Mouse (Mus musculus): ENCODE measurements around the gene Fam107b. TPM values are rescaled to one million over a fixed set of nuclear protein-coding genes. Genes with fewer than 3 reads are reported as not detected.
A peak's percentile ranks its signal among the peaks of the same experiment; 100 is the strongest.

Fam107b gene
- polyA plus RNA-seq (2012; rRNA removed) (9.8 and 10.3 TPM in 2 replicates), polyA plus RNA-seq (2014; fragmentation: Nextera tagmentation; extraction: Ambion mirVana) (20.8 and 21.4 TPM in 2 replicates)

- TF ChIP-seq CTCF (IDR thresholded peaks at IDR 0.05; ENCODE audit: low read depth) (no peak), EP300 (IDR thresholded peaks at IDR 0.05; ENCODE audit: low read depth) (no peak)
- no peaks in the 10 kb centered on the region for H3K9me3 ChIP-seq (ENCODE audit: control insufficient read depth, low read length)
- WGBS (ENCODE audit: insufficient replicate concordance): 66% methylated on average over 12 of the region's 12 CpGs
- H3K9ac ChIP-seq (replicated peaks): no peak within 1 kb of the TSS
- no peaks in the 10 kb centered on the region for H3K4me1 ChIP-seq (replicated peaks; ENCODE audit: control insufficient read depth in 2 of 2, insufficient read depth in 2 of 2, low read length in 1 of 2)
- no peaks in the 10 kb centered on the region for H3K36me3 ChIP-seq (replicated peaks; ENCODE audit: control insufficient read depth, insufficient read depth, low read depth)
- no peak within 1 kb of the TSS for H3K4me2 ChIP-seq (ENCODE audit: low read depth)
- no peak within 1 kb of the TSS for H3K4me3 ChIP-seq (ENCODE audit: insufficient read depth in 1 of 2, low read depth in 2 of 2, low read length in 2 of 2)
- no peaks in the 10 kb centered on the region for H3K27me3 ChIP-seq (ENCODE audit: control insufficient read depth, insufficient read depth, low read length)
- no peak within 1 kb of the TSS for H3K27ac ChIP-seq
- DNase-seq (ENCODE audit: low read depth in 3 of 3, low spot score in 3 of 3) (no peak), ATAC-seq (ENCODE audit: insufficient read depth) (no peak)
Measured at GRCm38 (mm10) chr2:3570186-3570585, at the start of gene Fam107b. Fam107b (plus strand) TSS chr2:3570488.

- no peak for TF ChIP-seq CTCF (IDR thresholded peaks at IDR 0.05; ENCODE audit: low read depth)
- TF ChIP-seq EP300 (IDR thresholded peaks at IDR 0.05; ENCODE audit: low read depth): no peak
- Histone ChIP-seq H3K9ac (replicated peaks) (no peak overlapping the region), H3K36me3 (replicated peaks; ENCODE audit: control insufficient read depth, insufficient read depth, low read depth) (no peaks in the 10 kb centered on the region), H3K4me2 (ENCODE audit: low read depth) (no peak overlapping the region), H3K27ac (no peak overlapping the region), H3K4me1 (replicated peaks; ENCODE audit: control insufficient read depth in 2 of 2, insufficient read depth in 2 of 2, low read length in 1 of 2) (no peaks in the 10 kb centered on the region), H3K4me3 (ENCODE audit: insufficient read depth in 1 of 2, low read depth in 2 of 2, low read length in 2 of 2) (no peak overlapping the region), H3K9me3 (ENCODE audit: control insufficient read depth, low read length) (no peaks in the 10 kb centered on the region), H3K27me3 (ENCODE audit: control insufficient read depth, insufficient read depth, low read length) (no peaks in the 10 kb centered on the region)
- 41% methylated on average over 4 of the region's 4 CpGs for WGBS (ENCODE audit: insufficient replicate concordance)
- no peak for ATAC-seq (ENCODE audit: insufficient read depth)
- no peak for DNase-seq (ENCODE audit: low read depth in 3 of 3, low spot score in 3 of 3)
Measured at GRCm38 (mm10) chr2:3522558-3522957, 47.7 kb upstream of the Fam107b start.

GRCm38 (mm10) chr2:3526288-3526687, 44.0 kb upstream of the Fam107b start:
- DNase-seq (ENCODE audit: low read depth in 3 of 3, low spot score in 3 of 3) (no peak), ATAC-seq (ENCODE audit: insufficient read depth) (no peak)
- Histone ChIP-seq H3K36me3 (replicated peaks; ENCODE audit: control insufficient read depth, insufficient read depth, low read depth) (no peaks in the 10 kb centered on the region), H3K27me3 (ENCODE audit: control insufficient read depth, insufficient read depth, low read length) (no peaks in the 10 kb centered on the region), H3K4me1 (replicated peaks; ENCODE audit: control insufficient read depth in 2 of 2, insufficient read depth in 2 of 2, low read length in 1 of 2) (no peaks in the 10 kb centered on the region), H3K4me2 (ENCODE audit: low read depth) (no peak overlapping the region), H3K9me3 (ENCODE audit: control insufficient read depth, low read length) (no peaks in the 10 kb centered on the region), H3K9ac (replicated peaks) (no peak overlapping the region), H3K4me3 (ENCODE audit: insufficient read depth in 1 of 2, low read depth in 2 of 2, low read length in 2 of 2) (no peak overlapping the region), H3K27ac (no peak overlapping the region)
- TF ChIP-seq EP300 (IDR thresholded peaks at IDR 0.05; ENCODE audit: low read depth) (no peak), CTCF (IDR thresholded peaks at IDR 0.05; ENCODE audit: low read depth) (no peak)
- WGBS (ENCODE audit: insufficient replicate concordance): 58% methylated on average over 6 of the region's 6 CpGs

GRCm38 (mm10) chr2:3541307-3542079, 28.8 kb upstream of the Fam107b start:
- DNase-seq (ENCODE audit: low read depth in 3 of 3, low spot score in 3 of 3) (no peak), ATAC-seq (ENCODE audit: insufficient read depth) (no peak)
- no peaks in the 10 kb centered on the region for H3K27me3 ChIP-seq (ENCODE audit: control insufficient read depth, insufficient read depth, low read length)
- H3K36me3 ChIP-seq (replicated peaks; ENCODE audit: control insufficient read depth, insufficient read depth, low read depth): no peaks in the 10 kb centered on the region
- H3K4me1 ChIP-seq (replicated peaks; ENCODE audit: control insufficient read depth in 2 of 2, insufficient read depth in 2 of 2, low read length in 1 of 2): peaks cover 0 to 1% of the 10 kb centered on the region in 2 experiments; a peak in 1 of 4 replicates
- WGBS (ENCODE audit: insufficient replicate concordance): 43% methylated on average over 9 of the region's 9 CpGs
- no peak overlapping the region for H3K27ac ChIP-seq
- no peaks in the 10 kb centered on the region for H3K9me3 ChIP-seq (ENCODE audit: control insufficient read depth, low read length)
- no peak overlapping the region for H3K4me3 ChIP-seq (ENCODE audit: insufficient read depth in 1 of 2, low read depth in 2 of 2, low read length in 2 of 2)
- H3K9ac ChIP-seq (replicated peaks): no peak overlapping the region
- H3K4me2 ChIP-seq (ENCODE audit: low read depth): no peak overlapping the region
- TF ChIP-seq CTCF (IDR thresholded peaks at IDR 0.05; ENCODE audit: low read depth) (no peak), EP300 (IDR thresholded peaks at IDR 0.05; ENCODE audit: low read depth) (no peak)

- WGBS (ENCODE audit: insufficient replicate concordance): 30% methylated on average over 2 of the region's 2 CpGs
- ATAC-seq (ENCODE audit: insufficient read depth): peak; percentile 18; the same call in 1 of the 2 replicates
- no peak overlapping the region for H3K4me2 ChIP-seq (ENCODE audit: low read depth)
Measured at GRCm38 (mm10) chr2:3546055-3546454, 24.2 kb upstream of the Fam107b start.

More at GRCm38 (mm10) chr2:3546055-3546454, 24.2 kb upstream of the Fam107b start:
- peak in 1 of 3 experiments; percentile 4 for DNase-seq (ENCODE audit: low read depth in 3 of 3, low spot score in 3 of 3)
- no peaks in the 10 kb centered on the region for H3K36me3 ChIP-seq (replicated peaks; ENCODE audit: control insufficient read depth, insufficient read depth, low read depth)
- no peak overlapping the region for H3K9ac ChIP-seq (replicated peaks)
- TF ChIP-seq CTCF (IDR thresholded peaks at IDR 0.05; ENCODE audit: low read depth) (no peak), EP300 (IDR thresholded peaks at IDR 0.05; ENCODE audit: low read depth) (0 out of 2 replicates have a peak, but pooled peaks have one; percentile 18)
- no peak overlapping the region for H3K27ac ChIP-seq
- H3K9me3 ChIP-seq (ENCODE audit: control insufficient read depth, low read length): no peaks in the 10 kb centered on the region
- H3K4me1 ChIP-seq (replicated peaks; ENCODE audit: control insufficient read depth in 2 of 2, insufficient read depth in 2 of 2, low read length in 1 of 2): peaks cover 0 to 1% of the 10 kb centered on the region in 2 experiments; a peak in 1 of 4 replicates
- H3K27me3 ChIP-seq (ENCODE audit: control insufficient read depth, insufficient read depth, low read length): no peaks in the 10 kb centered on the region
- no peak overlapping the region for H3K4me3 ChIP-seq (ENCODE audit: insufficient read depth in 1 of 2, low read depth in 2 of 2, low read length in 2 of 2)

Measured in liver, embryonic 14.5 days (tissue).